Mouse (Mus musculus): ENCODE measurements at regions not wholly inside any gene's neighbourhood (a gene's known extent, or its start where the extent isn't known, plus 50 kb on each side); places are given as distances from the start of the nearest gene placed in this dataset.
A peak's percentile ranks its signal among the peaks of the same experiment; 100 is the strongest.

- Histone ChIP-seq H3K4me3 (ENCODE audit: low read length) (no peak overlapping the region), H3K27ac (no peak overlapping the region), H3K27me3 (ENCODE audit: insufficient read depth, low read length) (no peaks in the 10 kb centered on the region), H3K4me1 (ENCODE audit: insufficient read depth, low read length) (no peaks in the 10 kb centered on the region), H3K9me3 (ENCODE audit: low read length) (no peaks in the 10 kb centered on the region), H3K4me2 (ENCODE audit: low read depth, low read length) (no peak overlapping the region), H3K36me3 (ENCODE audit: insufficient read depth, low read length) (no peaks in the 10 kb centered on the region), H3K9ac (replicated peaks; ENCODE audit: low read length) (no peak overlapping the region)
- ATAC-seq (no peak), DNase-seq (ENCODE audit: low spot score) (no peak)
- WGBS = 40% methylated on average over 2 of the region's 2 CpGs
- no peak for TF ChIP-seq CTCF (IDR thresholded peaks at IDR 0.05; ENCODE audit: low read depth)
Observed at GRCm38 (mm10) chr2:100785392-100785791, 839.1 kb upstream of the Rag2 start.

GRCm38 (mm10) chr2:100795578-100795977 lies 828.9 kb upstream of the Rag2 start:
- Histone ChIP-seq H3K27me3 (ENCODE audit: insufficient read depth, low read length) (no peaks in the 10 kb centered on the region), H3K9ac (replicated peaks; ENCODE audit: low read length) (no peak overlapping the region), H3K4me1 (ENCODE audit: insufficient read depth, low read length) (no peaks in the 10 kb centered on the region), H3K4me3 (ENCODE audit: low read length) (no peak overlapping the region), H3K9me3 (ENCODE audit: low read length) (no peaks in the 10 kb centered on the region), H3K36me3 (ENCODE audit: insufficient read depth, low read length) (no peaks in the 10 kb centered on the region), H3K4me2 (ENCODE audit: low read depth, low read length) (no peak overlapping the region), H3K27ac (no peak overlapping the region)
- WGBS = 54% methylated on average over 2 of the region's 2 CpGs
- DNase-seq (ENCODE audit: low spot score) (no peak), ATAC-seq (peak; percentile 18; the same call in 1 of the 2 replicates)
- TF ChIP-seq CTCF (IDR thresholded peaks at IDR 0.05; ENCODE audit: low read depth) = no peak

GRCm38 (mm10) chr2:100796830-100797229 lies 827.7 kb upstream of the Rag2 start:
- Histone ChIP-seq H3K36me3 (ENCODE audit: insufficient read depth, low read length) (no peaks in the 10 kb centered on the region), H3K4me1 (ENCODE audit: insufficient read depth, low read length) (no peaks in the 10 kb centered on the region), H3K27me3 (ENCODE audit: insufficient read depth, low read length) (no peaks in the 10 kb centered on the region), H3K9ac (replicated peaks; ENCODE audit: low read length) (no peak overlapping the region), H3K4me2 (ENCODE audit: low read depth, low read length) (no peak overlapping the region), H3K9me3 (ENCODE audit: low read length) (no peaks in the 10 kb centered on the region), H3K4me3 (ENCODE audit: low read length) (no peak overlapping the region), H3K27ac (no peak overlapping the region)
- WGBS = 69% methylated on average over 2 of the region's 2 CpGs
- ATAC-seq = no peak
- TF ChIP-seq CTCF (IDR thresholded peaks at IDR 0.05; ENCODE audit: low read depth) = no peak
- no peak for DNase-seq (ENCODE audit: low spot score)

- Histone ChIP-seq H3K4me2 (ENCODE audit: low read depth, low read length) (no peak overlapping the region), H3K4me1 (ENCODE audit: insufficient read depth, low read length) (no peaks in the 10 kb centered on the region), H3K36me3 (ENCODE audit: insufficient read depth, low read length) (no peaks in the 10 kb centered on the region), H3K4me3 (ENCODE audit: low read length) (no peak overlapping the region), H3K27me3 (ENCODE audit: insufficient read depth, low read length) (no peaks in the 10 kb centered on the region), H3K9me3 (ENCODE audit: low read length) (no peaks in the 10 kb centered on the region), H3K9ac (replicated peaks; ENCODE audit: low read length) (no peak overlapping the region), H3K27ac (no peak overlapping the region)
- WGBS = 95% methylated on average over 1 of the region's 1 CpGs
- DNase-seq (ENCODE audit: low spot score) (no peak), ATAC-seq (no peak)
- no peak for TF ChIP-seq CTCF (IDR thresholded peaks at IDR 0.05; ENCODE audit: low read depth)
Observed at GRCm38 (mm10) chr2:100797502-100797901, 827.0 kb upstream of the Rag2 start.

GRCm38 (mm10) chr2:100812546-100812945 lies 812.0 kb upstream of the Rag2 start:
- WGBS = 70% methylated on average over 2 of the region's 2 CpGs
- DNase-seq (ENCODE audit: low spot score) (no peak), ATAC-seq (no peak)
- Histone ChIP-seq H3K36me3 (ENCODE audit: insufficient read depth, low read length) (no peaks in the 10 kb centered on the region), H3K4me3 (ENCODE audit: low read length) (no peak overlapping the region), H3K4me2 (ENCODE audit: low read depth, low read length) (no peak overlapping the region), H3K9me3 (ENCODE audit: low read length) (no peaks in the 10 kb centered on the region), H3K9ac (replicated peaks; ENCODE audit: low read length) (no peak overlapping the region), H3K27ac (no peak overlapping the region), H3K4me1 (ENCODE audit: insufficient read depth, low read length) (no peaks in the 10 kb centered on the region), H3K27me3 (ENCODE audit: insufficient read depth, low read length) (no peaks in the 10 kb centered on the region)
- TF ChIP-seq CTCF (IDR thresholded peaks at IDR 0.05; ENCODE audit: low read depth) = no peak

GRCm38 (mm10) chr2:100814613-100815258 lies 809.8 kb upstream of the Rag2 start:
- Histone ChIP-seq H3K4me3 (ENCODE audit: low read length) (no peak overlapping the region), H3K4me1 (ENCODE audit: insufficient read depth, low read length) (no peaks in the 10 kb centered on the region), H3K9me3 (ENCODE audit: low read length) (no peaks in the 10 kb centered on the region), H3K4me2 (ENCODE audit: low read depth, low read length) (no peak overlapping the region), H3K9ac (replicated peaks; ENCODE audit: low read length) (no peak overlapping the region), H3K27ac (no peak overlapping the region), H3K36me3 (ENCODE audit: insufficient read depth, low read length) (no peaks in the 10 kb centered on the region), H3K27me3 (ENCODE audit: insufficient read depth, low read length) (no peaks in the 10 kb centered on the region)
- DNase-seq (ENCODE audit: low spot score) (no peak), ATAC-seq (no peak)
- WGBS = 70% methylated on average over 2 of the region's 2 CpGs
- no peak for TF ChIP-seq CTCF (IDR thresholded peaks at IDR 0.05; ENCODE audit: low read depth)

- DNase-seq (ENCODE audit: low spot score) = no peak
- no peak for ATAC-seq
- no peaks in the 10 kb centered on the region for H3K27me3 ChIP-seq (ENCODE audit: insufficient read depth, low read length)
- 83% methylated on average over 4 of the region's 4 CpGs for WGBS
- H3K4me1 ChIP-seq (ENCODE audit: insufficient read depth, low read length) = no peaks in the 10 kb centered on the region
- no peak overlapping the region for H3K4me3 ChIP-seq (ENCODE audit: low read length)
- H3K36me3 ChIP-seq (ENCODE audit: insufficient read depth, low read length) = no peaks in the 10 kb centered on the region
- H3K4me2 ChIP-seq (ENCODE audit: low read depth, low read length) = no peak overlapping the region
- TF ChIP-seq CTCF (IDR thresholded peaks at IDR 0.05; ENCODE audit: low read depth) = no peak
- no peak overlapping the region for H3K9ac ChIP-seq (replicated peaks; ENCODE audit: low read length)
- H3K9me3 ChIP-seq (ENCODE audit: low read length) = no peaks in the 10 kb centered on the region
- H3K27ac ChIP-seq = no peak overlapping the region
Observed at GRCm38 (mm10) chr2:100834056-100834455, 790.5 kb upstream of the Rag2 start.
